Mouse (Mus musculus): ENCODE measurements around the gene Dkc1.

Gene Dkc1

DNA sequence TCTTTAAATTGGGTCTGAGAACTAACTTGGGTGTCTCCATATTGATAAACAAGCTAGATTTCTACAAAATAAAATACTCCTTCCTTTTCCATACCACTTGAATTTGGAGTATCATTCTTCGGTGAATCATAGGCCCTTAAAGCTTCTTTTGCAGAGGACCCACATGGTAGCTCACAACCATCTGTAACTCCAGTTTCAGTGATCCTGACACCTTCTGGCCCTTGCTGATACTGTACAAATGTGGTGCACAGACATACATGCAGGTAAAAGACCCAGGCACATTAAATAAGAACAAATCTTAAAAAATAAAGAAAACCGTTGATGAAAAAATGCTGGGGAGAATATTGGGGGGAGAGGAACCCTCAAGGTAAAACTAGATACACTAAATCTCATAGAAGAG lies 42.5 kb downstream of the Dkc1 start:
- no peak for DNase-seq (ENCODE audit: low read depth, low spot score)

DNA sequence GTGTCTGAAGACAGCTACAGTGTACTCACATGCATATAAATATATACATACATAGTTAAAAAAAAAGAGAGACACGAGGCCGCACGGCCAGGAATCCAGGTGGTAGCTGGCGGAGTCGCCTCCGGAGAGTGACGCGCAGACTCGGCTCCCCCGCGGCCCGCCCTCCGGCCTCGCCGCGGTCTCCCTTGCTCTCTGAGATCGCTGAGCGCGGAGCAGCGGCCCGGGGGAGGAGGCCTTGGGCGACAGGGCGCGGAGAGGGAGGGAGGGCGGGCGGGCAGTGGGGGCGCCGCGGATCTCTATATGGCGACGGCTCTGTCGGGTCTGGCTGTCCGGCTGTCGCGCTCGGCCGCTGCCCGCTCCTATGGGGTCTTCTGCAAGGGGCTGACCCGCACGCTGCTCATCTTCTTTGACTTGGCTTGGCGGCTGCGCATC lies 47.5 kb downstream of the Dkc1 start:
- DNase-seq (ENCODE audit: low read depth, low spot score) = peak; percentile 21

DNA sequence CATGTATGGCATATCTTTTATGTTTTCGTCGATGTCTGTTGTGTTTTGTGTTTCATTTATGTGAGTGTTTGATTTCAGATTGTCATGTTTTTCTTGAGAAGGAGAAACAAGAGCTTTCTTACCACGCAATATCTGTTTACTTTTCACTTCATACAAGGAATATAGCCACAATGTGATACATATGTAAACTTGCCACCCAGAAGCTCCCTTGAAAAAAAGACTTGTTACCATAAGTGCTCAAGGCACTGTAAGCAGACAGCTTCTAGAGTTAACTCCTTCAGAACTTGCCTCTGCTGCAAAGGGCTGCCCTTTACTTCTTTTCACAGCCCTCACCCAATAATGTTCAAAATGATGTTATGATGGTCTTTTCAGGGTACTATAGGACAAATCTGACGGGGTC lies 52.8 kb downstream of the Dkc1 start:
- no peak for DNase-seq (ENCODE audit: low read depth, low spot score)

DNA sequence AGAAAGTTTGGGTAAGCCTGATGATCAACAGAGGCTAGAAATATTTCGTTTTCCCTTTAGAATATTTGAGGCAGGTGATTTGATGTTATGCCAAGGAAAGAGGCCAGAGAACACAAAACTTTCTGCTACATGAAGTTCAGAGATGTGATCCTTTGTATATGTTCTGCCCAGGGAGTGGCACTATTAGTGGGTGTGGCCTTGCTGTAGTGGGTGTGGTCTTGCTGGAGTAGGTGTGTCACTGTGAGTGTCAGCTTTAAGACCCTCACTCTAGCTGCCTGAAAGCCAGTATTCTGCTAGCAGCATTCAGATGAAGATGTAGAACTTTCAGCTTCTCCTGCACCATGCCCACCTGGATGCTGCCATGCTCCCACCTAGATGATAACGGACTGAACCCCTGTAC lies 54.6 kb downstream of the Dkc1 start:
- DNase-seq (ENCODE audit: low read depth, low spot score) = no peak

DNA sequence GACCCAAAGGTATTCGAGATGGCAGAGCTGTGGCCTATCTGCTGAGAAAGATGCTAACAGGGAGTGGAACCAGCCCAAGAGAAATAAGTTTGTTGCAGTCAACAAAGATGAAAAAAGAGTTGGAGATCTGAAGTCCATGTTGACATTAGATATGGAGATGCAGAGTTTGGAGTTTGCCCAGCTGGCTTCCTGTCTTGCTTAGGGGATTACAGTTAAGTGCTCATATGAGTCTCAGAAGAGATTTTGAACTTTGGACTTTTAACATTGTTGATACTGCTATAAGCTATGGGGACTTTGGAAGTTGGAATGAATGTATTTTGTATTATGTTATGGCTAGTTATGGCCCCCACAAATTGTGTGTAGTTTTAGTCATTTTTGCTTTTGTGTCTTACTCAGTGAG lies 56.6 kb downstream of the Dkc1 start:
- no peak for DNase-seq (ENCODE audit: low read depth, low spot score)

DNA sequence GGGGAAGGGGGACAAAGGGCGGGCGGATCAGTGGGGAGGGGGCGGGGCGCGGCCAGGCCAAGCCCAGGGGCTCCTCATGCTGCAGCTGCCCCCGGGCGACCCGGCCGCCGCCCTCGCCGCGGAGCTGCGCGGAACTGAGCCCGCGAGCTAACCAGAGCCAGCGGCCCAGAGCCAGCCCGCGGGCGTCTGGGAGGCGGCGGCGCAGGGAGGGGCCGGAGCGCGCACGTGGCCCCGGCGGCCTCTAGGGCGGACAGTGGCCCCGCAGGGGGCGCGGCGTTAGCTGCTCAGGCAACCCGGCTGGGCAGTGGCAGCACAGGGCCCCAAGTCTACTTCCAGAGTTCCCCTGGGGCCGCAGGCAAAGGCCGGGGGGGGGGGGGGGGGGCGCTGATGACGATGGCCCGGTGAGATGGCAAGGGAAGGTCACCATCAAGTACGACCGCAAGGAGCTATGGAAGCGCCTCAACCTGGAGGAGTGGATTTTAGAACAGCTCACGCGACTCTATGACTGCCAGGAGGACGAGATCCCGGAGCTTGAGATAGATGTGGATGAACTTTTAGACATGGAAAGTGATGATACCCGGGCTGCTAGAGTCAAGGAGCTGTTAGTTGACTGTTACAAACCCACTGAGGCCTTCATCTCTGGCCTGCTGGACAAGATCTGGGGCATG lies 60.1 kb downstream of the Dkc1 start:
- DNase-seq (ENCODE audit: low read depth, low spot score) = peak; percentile 45
